Mouse (Mus musculus) G1E-ER4 (cell line): ENCODE data around the gene Mdfic. TPM values are rescaled to one million over a fixed set of nuclear protein-coding genes. Genes with fewer than 3 reads are reported as not detected.

ENCODE experiments used
- GATA1 ChIP-seq: IDR thresholded peaks from one replicate; pipeline ENCODE4 v1.8.0; 2012; ENCODE audit warnings: low read length, inconsistent platforms
- polyA plus RNA-seq: library from polyadenylated mRNA; stranded (reverse); fragments of >175 nt; gene quantifications from 2 replicates; pipeline ENCODE4 v1.2.3, GENCODE M21; 2012

Mdfic gene
- polyA plus RNA-seq, 1 experiment = not detected

- TF ChIP-seq GATA1 = no peak
Measured at GRCm38 (mm10) chr6:15837695-15838094, 117.2 kb downstream of the Mdfic start.

- no peak for TF ChIP-seq GATA1
Measured at GRCm38 (mm10) chr6:15839831-15840230, 119.4 kb downstream of the Mdfic start.

- no peak for TF ChIP-seq GATA1
Measured at GRCm38 (mm10) chr6:15840429-15840828, 120.0 kb downstream of the Mdfic start.

- TF ChIP-seq GATA1 = no peak
Measured at GRCm38 (mm10) chr6:15841476-15842209, 121.2 kb downstream of the Mdfic start.

GRCm38 (mm10) chr6:15843295-15843694 is 122.8 kb downstream of the Mdfic start:
- no peak for TF ChIP-seq GATA1

- no peak for TF ChIP-seq GATA1
Measured at GRCm38 (mm10) chr6:15845711-15846342, 125.4 kb downstream of the Mdfic start.
